Mouse (Mus musculus) gastrocnemius, postnatal 36 days (tissue): ENCODE data around the gene Pde12. TPM values are rescaled to one million over a fixed set of nuclear protein-coding genes. Genes with fewer than 3 reads are reported as not detected.

Source experiments
- DNase-seq, 2 experiments: peaks; one replicate each; pipeline ENCODE4 v3.0.0; 2022
- intact Hi-C: fragments of 180-260 bp; cut with DNase I; formaldehyde crosslinking; loops from one replicate; pipeline ENCODE4 v1.15.1; 2025
- microRNA-seq, 2 experiments: library from miRNA; unstranded; fragments of <30 nt; microRNA quantifications; one replicate each; pipeline ENCODE4 v1.2.0; 2021
- total RNA-seq, 2 experiments: library from RNA; stranded (reverse); gene quantifications; 2 replicates each; pipeline ENCODE4 v1.2.3; 2021

Gene Pde12
- total RNA-seq, 2 experiments from 2014 or later: 3.0 to 3.2 TPM

- intact Hi-C loops: no loop called here
- DNase-seq: no peak
Measured at GRCm38 (mm10) chr14:26647811-26648210, 21.9 kb downstream of the Pde12 start.

- no peak for DNase-seq
- intact Hi-C loops: no loop called here
Measured at GRCm38 (mm10) chr14:26645989-26646650, 23.6 kb downstream of the Pde12 start.

- no peak for DNase-seq
- intact Hi-C loops: no loop called here
Measured at GRCm38 (mm10) chr14:26643006-26643624, 26.6 kb downstream of the Pde12 start.

- DNase-seq: no peak
- intact Hi-C loops: loop anchor here (5.0 kb wide), 2 partner anchors 108 to 148 kb away; partner anchors contain the start of gene Slmap
Measured at GRCm38 (mm10) chr14:26639961-26640360, 29.7 kb downstream of the Pde12 start.

GRCm38 (mm10) chr14:26639251-26639650, 30.4 kb downstream of the Pde12 start:
- intact Hi-C loops: loop anchor here (5.0 kb wide), 2 partner anchors 107 to 147 kb away; partner anchors contain the start of gene Slmap
- no peak for DNase-seq

GRCm38 (mm10) chr14:26638708-26639084, 31.0 kb downstream of the Pde12 start:
- intact Hi-C loops: loop anchor here (5.0 kb wide), 2 partner anchors 106 to 146 kb away; partner anchors contain the start of gene Slmap
- DNase-seq: peak; percentile 28 to 44

- intact Hi-C loops: loop anchor here (5.0 kb wide), 2 partner anchors 106 to 146 kb away; partner anchors contain the start of gene Slmap
- DNase-seq: peak; percentile 94 to 95
Measured at GRCm38 (mm10) chr14:26637851-26638707, 31.6 kb downstream of the Pde12 start, which contains the start of gene Arf4. TSS of gene Arf4 (plus strand) at chr14:26638074.

- peak in 1 of 2 experiments; percentile 24 for DNase-seq
- intact Hi-C loops: loop anchor here (5.0 kb wide), 2 partner anchors 105 to 145 kb away; partner anchors contain the start of gene Slmap
Measured at GRCm38 (mm10) chr14:26637025-26637850, 32.4 kb downstream of the Pde12 start.

- intact Hi-C loops: no loop called here
- no peak for DNase-seq
Measured at GRCm38 (mm10) chr14:26626605-26627140, 43.0 kb downstream of the Pde12 start.

GRCm38 (mm10) chr14:26625301-26625700, 44.4 kb downstream of the Pde12 start:
- no peak for DNase-seq
- intact Hi-C loops: no loop called here

- intact Hi-C loops: no loop called here
- no peak for DNase-seq
Measured at GRCm38 (mm10) chr14:26610689-26611088, 59.0 kb downstream of the Pde12 start.

Small RNA genes lying within 50 kb of the gene (microRNA-seq; reads per million reads assigned to microRNA genes)
- 0 to 0.36 reads per million in 2 experiments for gene Mir7672

Other genes with a start within 250 kb of the Pde12 start
- 10 to 100 TPM; 73.2 to 87.8 TPM for gene Slmap, start 135.0 kb downstream of the Pde12 start, total RNA-seq
- 1 to 10 TPM; 7.3 to 7.4 TPM for gene Dennd6a, start 96.0 kb downstream of the Pde12 start, total RNA-seq
- 10 to 100 TPM; 28.0 to 28.4 TPM for gene Arf4, start 31.8 kb downstream of the Pde12 start, total RNA-seq
- not detected for gene Dnah12, start 23.4 kb upstream of the Pde12 start, total RNA-seq
- 10 to 100 TPM; 86.5 to 96.4 TPM for gene Asb14, start 224.7 kb upstream of the Pde12 start, total RNA-seq